Mouse (Mus musculus): ENCODE results near the gene Ubl3.

DNA sequence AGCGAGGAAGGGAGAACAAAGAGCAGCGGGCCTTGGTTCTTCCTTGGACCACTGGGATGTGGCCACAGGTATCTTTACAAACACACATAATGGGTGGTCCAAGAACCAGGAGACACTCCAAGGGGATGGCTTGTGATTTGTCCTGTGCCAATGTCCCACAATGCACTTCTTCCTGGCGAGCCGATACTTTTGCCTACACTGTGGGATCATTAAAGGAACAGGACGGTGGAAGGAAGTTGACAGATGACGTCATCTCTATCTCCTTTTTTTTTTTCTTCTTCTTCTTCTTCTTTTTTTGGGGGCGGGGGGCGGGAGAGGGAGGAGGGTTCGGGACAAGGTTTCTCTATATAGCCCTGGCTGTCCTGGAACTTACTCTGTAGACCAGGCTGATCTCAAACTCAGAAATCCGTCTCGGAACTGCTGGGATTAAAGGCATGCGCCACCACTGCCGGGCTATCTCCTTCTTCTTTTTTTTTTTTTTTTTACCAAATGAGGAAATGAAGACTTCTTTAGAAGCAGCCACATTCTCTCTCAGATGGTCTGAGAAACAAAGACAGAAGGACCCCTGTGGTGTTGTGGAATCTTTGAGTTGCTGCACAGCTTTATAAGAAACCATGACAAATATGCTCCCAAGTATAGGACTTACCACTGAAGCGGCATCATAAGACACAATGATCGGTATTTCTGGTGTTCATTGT is 6.8 kb upstream of the Ubl3 start:
- TF ChIP-seq CTCF (IDR thresholded peaks at IDR 0.05; ENCODE audit: low read depth, low read length): no peak
- no peak for TF ChIP-seq POLR2A (IDR thresholded peaks at IDR 0.05; ENCODE audit: borderline replicate concordance, low read depth, low read length)
